Mouse (Mus musculus): ENCODE results near the gene Gm26938. TPM values are rescaled to one million over a fixed set of nuclear protein-coding genes. Genes with fewer than 3 reads are reported as not detected.

The Gm26938 gene
- polyA plus RNA-seq, 1 experiment from 2014 or later, result not detected

- no peak overlapping the region for H3K4me2 ChIP-seq (ENCODE audit: low read depth, low read length)
- no peaks in the 10 kb centered on the region for H3K27me3 ChIP-seq (ENCODE audit: control insufficient read depth, insufficient read depth, low read length)
- no peak overlapping the region for H3K4me3 ChIP-seq (ENCODE audit: low read depth, low read length)
- DNase-seq (ENCODE audit: low spot score), result peak; percentile 86
- H3K27ac ChIP-seq (replicated peaks; ENCODE audit: low read depth, low read length), result no peak overlapping the region
- no peaks in the 10 kb centered on the region for H3K9me3 ChIP-seq (replicated peaks; ENCODE audit: control insufficient read depth, low read length)
- 15% methylated on average over 2 of the region's 2 CpGs for WGBS
- H3K4me1 ChIP-seq (ENCODE audit: control insufficient read depth, insufficient read depth, low read length), result no peaks in the 10 kb centered on the region
- no peak overlapping the region for H3K9ac ChIP-seq (replicated peaks; ENCODE audit: low read length)
- no peaks in the 10 kb centered on the region for H3K36me3 ChIP-seq (replicated peaks; ENCODE audit: control insufficient read depth, insufficient read depth, low read depth, low read length)
- ATAC-seq (replicated peaks; ENCODE audit: insufficient number of reproducible peaks, low FRiP score, low TSS enrichment, low read depth), result no peak
Observed at GRCm38 (mm10) chr5:139838476-139838892, 12.3 kb upstream of the Gm26938 start.

DNA sequence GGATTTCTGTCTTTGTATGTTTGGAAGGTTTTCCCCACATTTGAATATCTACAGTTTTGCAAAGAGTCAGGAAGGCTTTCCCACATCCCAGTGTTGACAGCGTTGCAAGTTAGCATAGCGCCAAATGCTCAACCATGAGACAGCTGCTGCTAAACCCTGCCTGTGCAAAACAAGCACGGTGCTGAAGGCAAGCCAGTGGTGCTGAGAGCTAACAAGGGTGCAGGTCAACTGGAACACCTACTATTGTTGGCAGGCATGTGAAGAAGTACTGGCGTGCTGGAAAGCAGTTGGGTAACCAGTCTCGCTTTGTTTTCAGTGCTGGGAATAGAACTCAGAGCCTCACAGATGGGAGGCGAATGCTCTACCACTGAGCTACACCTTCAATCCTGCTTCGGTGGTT is 9.5 kb upstream of the Gm26938 start:
- WGBS, result 82% methylated on average over 7 of the region's 7 CpGs
- Histone ChIP-seq H3K36me3 (replicated peaks; ENCODE audit: control insufficient read depth, insufficient read depth, low read depth, low read length) (no peaks in the 10 kb centered on the region), H3K9me3 (replicated peaks; ENCODE audit: control insufficient read depth, low read length) (no peaks in the 10 kb centered on the region), H3K9ac (replicated peaks; ENCODE audit: low read length) (no peak overlapping the region), H3K4me1 (ENCODE audit: control insufficient read depth, insufficient read depth, low read length) (no peaks in the 10 kb centered on the region), H3K27me3 (ENCODE audit: control insufficient read depth, insufficient read depth, low read length) (no peaks in the 10 kb centered on the region), H3K4me2 (ENCODE audit: low read depth, low read length) (no peak overlapping the region), H3K27ac (replicated peaks; ENCODE audit: low read depth, low read length) (no peak overlapping the region), H3K4me3 (ENCODE audit: low read depth, low read length) (no peak overlapping the region)
- DNase-seq (ENCODE audit: low spot score), result no peak
- no peak for ATAC-seq (replicated peaks; ENCODE audit: insufficient number of reproducible peaks, low FRiP score, low TSS enrichment, low read depth)

GRCm38 (mm10) chr5:139832125-139832524 is 5.9 kb upstream of the Gm26938 start:
- Histone ChIP-seq H3K9me3 (replicated peaks; ENCODE audit: control insufficient read depth, low read length) (no peaks in the 10 kb centered on the region), H3K9ac (replicated peaks; ENCODE audit: low read length) (no peak overlapping the region), H3K27ac (replicated peaks; ENCODE audit: low read depth, low read length) (no peak overlapping the region), H3K4me3 (ENCODE audit: low read depth, low read length) (no peak overlapping the region), H3K36me3 (replicated peaks; ENCODE audit: control insufficient read depth, insufficient read depth, low read depth, low read length) (no peaks in the 10 kb centered on the region), H3K27me3 (ENCODE audit: control insufficient read depth, insufficient read depth, low read length) (no peaks in the 10 kb centered on the region), H3K4me1 (ENCODE audit: control insufficient read depth, insufficient read depth, low read length) (no peaks in the 10 kb centered on the region), H3K4me2 (ENCODE audit: low read depth, low read length) (no peak overlapping the region)
- no peak for DNase-seq (ENCODE audit: low spot score)
- no peak for ATAC-seq (replicated peaks; ENCODE audit: insufficient number of reproducible peaks, low FRiP score, low TSS enrichment, low read depth)
- WGBS, result 77% methylated on average over 7 of the region's 7 CpGs

- no peak overlapping the region for H3K9ac ChIP-seq (replicated peaks; ENCODE audit: low read length)
- H3K9me3 ChIP-seq (replicated peaks; ENCODE audit: control insufficient read depth, low read length), result no peaks in the 10 kb centered on the region
- no peaks in the 10 kb centered on the region for H3K27me3 ChIP-seq (ENCODE audit: control insufficient read depth, insufficient read depth, low read length)
- H3K4me1 ChIP-seq (ENCODE audit: control insufficient read depth, insufficient read depth, low read length), result no peaks in the 10 kb centered on the region; the same call in 1 of the 2 replicates
- ATAC-seq (replicated peaks; ENCODE audit: insufficient number of reproducible peaks, low FRiP score, low TSS enrichment, low read depth) (no peak), DNase-seq (ENCODE audit: low spot score) (no peak)
- H3K4me3 ChIP-seq (ENCODE audit: low read depth, low read length), result no peak overlapping the region
- no peak overlapping the region for H3K4me2 ChIP-seq (ENCODE audit: low read depth, low read length)
- H3K36me3 ChIP-seq (replicated peaks; ENCODE audit: control insufficient read depth, insufficient read depth, low read depth, low read length), result no peaks in the 10 kb centered on the region
- WGBS, result 86% methylated on average over 3 of the region's 3 CpGs
- no peak overlapping the region for H3K27ac ChIP-seq (replicated peaks; ENCODE audit: low read depth, low read length)
Observed at GRCm38 (mm10) chr5:139830734-139831133, 4.5 kb upstream of the Gm26938 start.

DNA sequence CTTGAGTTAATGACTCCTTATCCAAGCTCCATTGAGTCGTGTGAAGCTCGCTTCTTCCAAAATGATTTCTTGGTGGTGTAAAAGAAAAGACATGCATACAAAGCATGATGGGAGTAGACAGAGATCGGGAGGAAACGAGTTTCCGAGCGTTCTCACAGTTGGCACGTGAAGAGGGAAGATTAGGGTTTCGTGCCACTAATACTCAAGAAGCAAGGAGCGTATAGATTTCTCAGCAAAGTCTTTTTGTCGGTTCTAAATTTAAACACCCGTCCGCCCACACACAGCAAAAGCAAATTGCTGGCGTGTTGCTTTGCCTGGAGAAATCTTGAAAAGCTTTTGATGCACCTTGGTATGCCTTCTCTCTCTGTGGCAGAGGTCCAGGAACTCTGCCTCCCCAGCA is 3.2 kb upstream of the Gm26938 start:
- no peak for DNase-seq (ENCODE audit: low spot score)
- Histone ChIP-seq H3K27ac (replicated peaks; ENCODE audit: low read depth, low read length) (no peak overlapping the region), H3K4me3 (ENCODE audit: low read depth, low read length) (no peak overlapping the region), H3K4me2 (ENCODE audit: low read depth, low read length) (no peak overlapping the region), H3K9ac (replicated peaks; ENCODE audit: low read length) (no peak overlapping the region), H3K4me1 (ENCODE audit: control insufficient read depth, insufficient read depth, low read length) (no peaks in the 10 kb centered on the region; the same call in 1 of the 2 replicates), H3K36me3 (replicated peaks; ENCODE audit: control insufficient read depth, insufficient read depth, low read depth, low read length) (no peaks in the 10 kb centered on the region), H3K27me3 (ENCODE audit: control insufficient read depth, insufficient read depth, low read length) (no peaks in the 10 kb centered on the region), H3K9me3 (replicated peaks; ENCODE audit: control insufficient read depth, low read length) (no peaks in the 10 kb centered on the region)
- 86% methylated on average over 13 of the region's 13 CpGs for WGBS
- ATAC-seq (replicated peaks; ENCODE audit: insufficient number of reproducible peaks, low FRiP score, low TSS enrichment, low read depth), result no peak

- DNase-seq (ENCODE audit: low spot score) (no peak), ATAC-seq (replicated peaks; ENCODE audit: insufficient number of reproducible peaks, low FRiP score, low TSS enrichment, low read depth) (no peak)
- Histone ChIP-seq H3K36me3 (replicated peaks; ENCODE audit: control insufficient read depth, insufficient read depth, low read depth, low read length) (no peaks in the 10 kb centered on the region), H3K27ac (replicated peaks; ENCODE audit: low read depth, low read length) (no peak overlapping the region), H3K9me3 (replicated peaks; ENCODE audit: control insufficient read depth, low read length) (no peaks in the 10 kb centered on the region), H3K4me1 (ENCODE audit: control insufficient read depth, insufficient read depth, low read length) (no peaks in the 10 kb centered on the region; the same call in 1 of the 2 replicates), H3K27me3 (ENCODE audit: control insufficient read depth, insufficient read depth, low read length) (no peaks in the 10 kb centered on the region), H3K4me3 (ENCODE audit: low read depth, low read length) (no peak overlapping the region), H3K4me2 (ENCODE audit: low read depth, low read length) (no peak overlapping the region), H3K9ac (replicated peaks; ENCODE audit: low read length) (no peak overlapping the region)
- 91% methylated on average over 1 of the region's 1 CpGs for WGBS
Observed at GRCm38 (mm10) chr5:139827593-139827992, 1.4 kb upstream of the Gm26938 start.

- Histone ChIP-seq H3K36me3 (replicated peaks; ENCODE audit: control insufficient read depth, insufficient read depth, low read depth, low read length) (no peaks in the 10 kb centered on the region), H3K9me3 (replicated peaks; ENCODE audit: control insufficient read depth, low read length) (no peaks in the 10 kb centered on the region), H3K4me3 (ENCODE audit: low read depth, low read length) (peak overlapping the region; percentile 74), H3K4me2 (ENCODE audit: low read depth, low read length) (peak overlapping the region; percentile 86), H3K9ac (replicated peaks; ENCODE audit: low read length) (peak overlapping the region; percentile 85), H3K27me3 (ENCODE audit: control insufficient read depth, insufficient read depth, low read length) (no peaks in the 10 kb centered on the region), H3K27ac (replicated peaks; ENCODE audit: low read depth, low read length) (0 out of 2 replicates have a peak overlapping the region, but pooled peaks have one; percentile 28), H3K4me1 (ENCODE audit: control insufficient read depth, insufficient read depth, low read length) (no peaks in the 10 kb centered on the region; the same call in 1 of the 2 replicates)
- DNase-seq (ENCODE audit: low spot score) (no peak), ATAC-seq (replicated peaks; ENCODE audit: insufficient number of reproducible peaks, low FRiP score, low TSS enrichment, low read depth) (no peak)
- WGBS, result 39% methylated on average over 11 of the region's 11 CpGs
Observed at GRCm38 (mm10) chr5:139825947-139826346, 260 bp downstream of the Gm26938 start.

- no peak overlapping the region for H3K4me3 ChIP-seq (ENCODE audit: low read depth, low read length)
- no peaks in the 10 kb centered on the region for H3K36me3 ChIP-seq (replicated peaks; ENCODE audit: control insufficient read depth, insufficient read depth, low read depth, low read length)
- ATAC-seq (replicated peaks; ENCODE audit: insufficient number of reproducible peaks, low FRiP score, low TSS enrichment, low read depth) (no peak), DNase-seq (ENCODE audit: low spot score) (no peak)
- H3K4me1 ChIP-seq (ENCODE audit: control insufficient read depth, insufficient read depth, low read length), result no peaks in the 10 kb centered on the region; the same call in 1 of the 2 replicates
- no peak overlapping the region for H3K9ac ChIP-seq (replicated peaks; ENCODE audit: low read length)
- no peaks in the 10 kb centered on the region for H3K9me3 ChIP-seq (replicated peaks; ENCODE audit: control insufficient read depth, low read length)
- no peak overlapping the region for H3K4me2 ChIP-seq (ENCODE audit: low read depth, low read length)
- 92% methylated on average over 10 of the region's 10 CpGs for WGBS
- no peaks in the 10 kb centered on the region for H3K27me3 ChIP-seq (ENCODE audit: control insufficient read depth, insufficient read depth, low read length)
- no peak overlapping the region for H3K27ac ChIP-seq (replicated peaks; ENCODE audit: low read depth, low read length)
Observed at GRCm38 (mm10) chr5:139824531-139824930, 1.7 kb downstream of the Gm26938 start.

Measured in embryonic facial prominence, embryonic 11.5 days (tissue).